Mouse (Mus musculus) spleen, embryonic (tissue): ENCODE results near the gene Lsm7.

Experiments used
- CTCF ChIA-PET: fragments of 350-600 bp; sonication (Branson Sonifier 250); formaldehyde crosslinking; loops from one replicate; lab custom pipeline; 2022; lab: Charles Lee

The Lsm7 gene

DNA sequence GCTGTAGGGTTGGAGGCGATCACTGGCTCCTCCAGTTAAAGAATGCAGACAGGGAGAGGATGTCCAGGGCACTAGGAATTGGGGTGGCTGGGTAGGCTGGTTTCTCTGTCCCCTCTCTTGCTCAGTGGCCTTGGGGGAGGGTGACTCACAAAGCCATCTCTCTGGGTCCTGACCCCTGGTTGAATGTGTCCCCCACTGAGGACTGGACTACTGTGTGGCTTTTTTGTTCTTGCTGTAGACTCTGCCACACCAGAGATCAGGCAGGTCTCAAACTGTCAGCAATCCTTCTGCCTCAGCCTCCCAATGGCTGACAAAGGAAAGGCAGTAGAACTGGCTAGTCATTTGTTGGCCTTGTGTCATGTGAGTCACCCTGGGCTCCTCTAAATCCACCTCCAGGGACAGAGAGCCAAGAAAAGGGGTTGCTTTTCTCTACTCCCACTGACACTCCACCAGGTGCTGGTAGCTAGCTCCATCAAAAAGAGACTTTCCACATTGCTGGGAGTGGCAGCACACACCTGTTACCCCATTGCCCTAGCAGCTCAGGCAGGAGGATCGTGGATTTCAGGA lies 16.6 kb downstream of the Lsm7 start:
- CTCF ChIA-PET = no interaction called here

- CTCF ChIA-PET = no interaction called here
These were observed 17.2 kb downstream of the Lsm7 start for GRCm38 (mm10) chr10:80837827-80838226.

- CTCF ChIA-PET = interaction anchor here (0.6 kb wide), 1 partner anchor 11 kb away, joined by 16 read pairs; no protein-coding TSS in a partner anchor
These were observed 18.0 kb downstream of the Lsm7 start for GRCm38 (mm10) chr10:80836949-80837379.

DNA sequence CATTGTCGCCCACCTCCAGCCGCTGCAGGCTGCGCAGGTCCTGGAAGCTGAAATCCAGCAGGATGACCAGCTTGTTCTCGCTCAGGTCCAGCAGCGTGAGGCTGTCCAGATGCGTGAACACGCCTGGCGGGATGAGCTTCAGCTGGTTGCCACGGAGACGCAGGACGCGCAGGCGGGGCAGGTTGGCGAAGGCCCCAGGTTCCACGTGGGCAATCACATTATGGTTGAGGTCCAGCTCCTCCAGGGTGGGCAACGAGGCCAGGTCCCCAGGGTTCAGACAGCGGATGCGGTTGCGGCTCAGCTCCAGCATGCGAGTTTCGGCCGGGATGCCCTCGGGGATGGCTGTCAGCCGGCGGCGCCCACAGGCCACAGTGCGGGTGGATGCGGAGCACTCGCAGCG lies 19.4 kb downstream of the Lsm7 start:
- CTCF ChIA-PET = no interaction called here

- CTCF ChIA-PET = no interaction called here
These were observed 22.2 kb downstream of the Lsm7 start for GRCm38 (mm10) chr10:80832818-80833217.

- CTCF ChIA-PET = no interaction called here
These were observed 23.9 kb downstream of the Lsm7 start for GRCm38 (mm10) chr10:80831136-80831535.

GRCm38 (mm10) chr10:80829359-80830278 lies 25.4 kb downstream of the Lsm7 start:
- CTCF ChIA-PET = interaction anchor here (1.1 kb wide), 1 partner anchor 48 kb away, joined by 3 read pairs; no protein-coding TSS in a partner anchor

DNA sequence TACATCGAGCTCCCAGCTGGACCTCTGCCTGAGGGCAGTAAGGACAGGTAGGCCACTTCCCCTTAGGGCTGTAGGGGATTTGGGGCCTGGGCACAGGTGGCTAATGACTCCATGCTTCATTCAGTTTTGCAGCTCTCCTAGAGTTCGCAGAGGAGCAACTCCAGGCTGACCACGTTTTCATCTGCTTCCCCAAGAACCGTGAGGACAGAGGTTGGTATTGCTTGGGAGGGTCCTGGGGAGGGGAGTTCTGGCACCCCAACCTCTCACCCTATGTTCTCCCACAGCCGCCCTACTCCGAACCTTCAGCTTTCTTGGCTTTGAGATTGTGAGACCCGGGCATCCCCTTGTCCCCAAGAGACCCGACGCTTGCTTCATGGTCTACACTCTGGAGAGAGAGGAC lies 26.4 kb downstream of the Lsm7 start:
- CTCF ChIA-PET = interaction anchor here (1.1 kb wide), 1 partner anchor 49 kb away, joined by 3 read pairs; no protein-coding TSS in a partner anchor

- CTCF ChIA-PET = interaction anchor here (1.1 kb wide), 1 partner anchor 50 kb away, joined by 3 read pairs; no protein-coding TSS in a partner anchor
These were observed 27.1 kb downstream of the Lsm7 start for GRCm38 (mm10) chr10:80827870-80828420.

DNA sequence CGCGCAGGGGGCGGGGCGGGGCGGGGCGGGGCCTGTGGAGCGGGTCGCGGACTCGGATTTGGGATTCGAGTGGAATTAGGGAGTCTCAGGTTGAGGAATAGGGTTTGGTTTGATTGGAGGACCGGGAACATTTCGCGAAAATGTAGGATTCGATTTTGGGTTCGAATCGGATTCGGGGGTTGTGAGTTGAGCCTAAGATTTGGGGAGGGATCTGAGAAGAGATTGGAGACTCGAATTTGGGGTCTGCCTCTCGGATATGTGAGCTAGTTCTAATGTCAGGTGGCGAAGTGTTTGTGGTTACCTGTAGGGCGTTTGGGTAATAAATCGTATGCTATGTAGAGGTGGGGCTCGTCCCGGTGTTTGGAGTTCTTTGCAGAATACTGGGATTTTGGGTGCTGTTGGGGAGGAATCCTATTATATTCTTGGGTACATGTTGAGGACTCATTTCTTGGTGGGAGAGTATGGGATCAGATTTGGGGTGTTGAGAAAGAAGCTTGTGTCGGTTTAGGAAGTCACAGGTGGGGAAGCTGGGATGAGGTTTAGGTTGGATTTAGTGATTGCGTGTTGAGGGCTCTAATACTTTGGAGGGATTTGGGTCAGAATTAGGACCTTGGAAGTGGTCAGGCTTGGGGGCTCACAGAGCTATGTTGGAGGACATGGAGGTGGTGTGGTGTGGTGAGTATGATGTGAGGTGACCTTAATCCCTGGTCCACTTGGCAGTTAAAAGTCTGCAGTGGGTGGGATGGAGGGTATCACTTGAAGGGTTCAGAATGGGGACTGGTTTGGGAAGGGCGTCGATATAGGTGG lies 27.7 kb downstream of the Lsm7 start:
- CTCF ChIA-PET = interaction anchor here (1.0 kb wide), 1 partner anchor 67 kb away, joined by 7 read pairs; no protein-coding TSS in a partner anchor

DNA sequence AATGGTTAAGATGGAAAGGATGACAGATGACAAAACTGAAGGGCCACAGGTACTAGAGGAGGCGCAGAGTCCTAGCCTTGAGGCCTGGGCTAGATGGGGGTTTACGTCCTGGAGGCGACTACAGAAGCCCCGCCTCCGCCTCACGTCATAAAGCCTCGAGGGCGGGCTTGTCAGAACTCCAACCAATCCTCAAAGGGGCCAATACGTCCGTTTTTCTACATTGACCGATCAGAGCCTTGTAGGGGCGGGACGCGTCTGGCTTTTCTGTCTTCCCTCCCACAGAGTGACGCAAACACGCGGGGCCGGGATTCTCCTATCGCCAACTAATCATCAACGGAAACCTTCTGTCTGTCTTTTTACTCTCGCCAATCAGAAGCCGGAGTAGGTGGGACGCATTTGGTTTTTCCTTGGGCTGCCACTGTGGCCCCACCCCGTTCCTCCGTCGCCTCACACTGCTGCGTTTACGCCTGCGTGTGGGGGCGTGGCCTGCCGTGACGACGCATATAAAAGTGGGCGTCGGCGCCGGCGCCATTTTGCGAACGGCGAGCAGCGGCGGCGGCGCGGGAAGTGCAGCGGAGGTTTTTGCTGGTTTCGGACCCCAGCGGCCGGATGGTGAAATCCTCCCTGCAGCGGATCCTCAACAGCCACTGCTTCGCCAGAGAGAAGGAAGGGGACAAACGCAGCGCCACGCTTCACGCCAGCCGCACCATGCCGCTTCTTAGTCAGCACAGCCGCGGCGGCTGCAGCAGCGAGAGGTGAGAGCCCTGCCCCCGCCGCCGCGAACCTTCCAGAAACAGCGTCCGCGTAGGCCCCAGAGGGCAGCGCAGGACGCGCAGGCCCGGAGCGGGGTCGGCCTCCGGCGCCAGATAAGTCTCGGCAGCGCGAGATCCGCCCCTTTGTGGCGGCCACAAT lies 28.6 kb downstream of the Lsm7 start, which contains the start of gene Oaz1:
TSS of gene Oaz1 (plus strand) at position 506 of the 912 bp plus-strand sequence.
- CTCF ChIA-PET = interaction anchor here (1.0 kb wide), 1 partner anchor 66 kb away, joined by 7 read pairs; no protein-coding TSS in a partner anchor

DNA sequence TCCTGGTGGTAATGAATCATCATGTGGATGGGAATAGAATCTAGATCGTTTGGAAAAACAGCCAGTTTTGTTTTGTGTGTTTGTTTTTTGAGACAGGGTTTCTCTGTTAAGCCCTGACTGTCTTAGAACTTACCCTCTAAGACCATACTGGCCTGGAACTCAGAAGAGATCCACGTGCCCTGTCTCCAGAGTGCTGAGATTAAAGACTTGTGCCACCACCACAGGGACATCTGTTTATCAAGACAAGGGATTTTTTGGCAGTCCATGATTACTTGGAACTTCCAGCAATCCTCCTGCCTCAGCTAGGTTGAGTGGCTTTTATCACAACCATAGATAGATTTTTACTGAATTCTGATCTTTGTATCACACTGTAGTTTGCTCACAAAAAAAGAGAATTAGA lies 30.2 kb downstream of the Lsm7 start:
- CTCF ChIA-PET = no interaction called here

GRCm38 (mm10) chr10:80823847-80824643 lies 31.0 kb downstream of the Lsm7 start:
- CTCF ChIA-PET = no interaction called here

DNA sequence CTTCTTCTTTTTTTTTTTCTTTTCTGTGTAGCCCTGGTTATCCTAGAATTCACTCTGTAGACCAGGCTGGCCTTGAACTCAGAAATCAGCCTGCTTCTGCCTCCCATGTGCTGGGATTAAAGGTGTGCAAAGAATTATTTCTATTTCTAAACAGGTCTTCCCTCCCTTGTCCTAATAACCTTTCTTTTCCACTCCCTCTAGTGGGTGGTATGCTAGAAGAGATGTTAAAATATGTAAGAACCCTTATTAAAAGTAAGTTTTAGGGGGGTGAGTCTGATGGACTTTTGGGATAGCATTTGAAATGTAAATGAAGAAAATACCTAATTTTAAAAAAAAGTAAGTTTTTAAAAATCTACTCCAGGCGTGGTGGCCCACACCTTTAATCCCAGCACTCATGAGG lies 31.7 kb downstream of the Lsm7 start:
- CTCF ChIA-PET = interaction anchor here (0.7 kb wide), 2 partner anchors 159 to 191 kb away, joined by 3 to 5 read pairs; no protein-coding TSS in a partner anchor

GRCm38 (mm10) chr10:80822528-80822927 lies 32.5 kb downstream of the Lsm7 start:
- CTCF ChIA-PET = interaction anchor here (0.7 kb wide), 2 partner anchors 158 to 192 kb away, joined by 3 to 5 read pairs; no protein-coding TSS in a partner anchor

DNA sequence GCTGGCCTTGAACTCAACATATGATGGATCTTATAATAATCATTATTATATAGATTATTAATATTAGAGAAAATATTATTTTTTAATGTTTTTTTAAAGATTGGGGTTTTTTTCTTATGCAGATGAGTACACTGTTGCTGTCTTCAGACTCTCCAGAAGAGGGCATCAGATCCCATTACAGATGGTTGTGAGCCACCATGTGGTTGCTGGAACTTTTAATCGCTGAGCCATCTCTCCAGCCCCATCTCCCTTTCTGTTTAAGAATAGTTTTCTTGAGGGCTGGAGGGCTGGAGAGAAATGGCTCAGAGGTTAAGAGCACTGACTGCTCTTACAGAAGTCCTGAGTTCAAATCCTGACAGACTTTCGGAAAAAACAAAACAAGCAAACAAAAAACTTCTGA lies 33.0 kb downstream of the Lsm7 start:
- CTCF ChIA-PET = interaction anchor here (1.1 kb wide), 1 partner anchor 53 kb away, joined by 3 read pairs; no protein-coding TSS in a partner anchor

DNA sequence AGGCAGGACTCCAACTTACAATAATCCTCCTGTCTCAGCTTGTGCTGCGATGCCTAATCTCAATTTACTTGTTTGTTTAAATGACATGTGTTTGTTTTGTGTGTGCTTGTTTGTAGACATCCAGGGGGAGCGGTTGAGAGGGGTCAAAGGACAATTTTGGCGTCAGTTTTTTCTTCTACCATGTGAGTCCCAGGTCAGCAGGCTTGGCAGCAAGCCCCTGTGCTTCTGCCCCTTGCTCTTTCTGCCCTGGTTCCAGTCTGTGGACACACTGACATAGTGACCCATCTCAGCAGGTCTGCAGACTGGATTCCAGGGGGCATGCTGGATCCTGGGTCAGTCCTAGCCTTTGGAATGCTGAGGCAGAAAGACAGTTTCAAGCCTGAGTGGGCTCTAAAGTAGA lies 35.6 kb downstream of the Lsm7 start:
- CTCF ChIA-PET = no interaction called here

- CTCF ChIA-PET = no interaction called here
These were observed 36.3 kb downstream of the Lsm7 start for GRCm38 (mm10) chr10:80818599-80819281.
